Mouse (Mus musculus) layer of hippocampus, adult 8-10 months (tissue): ENCODE data around the gene Ttc24. TPM values are rescaled to one million over a fixed set of nuclear protein-coding genes. Genes with fewer than 3 reads are reported as not detected.

Experiments used
- DNase-seq, 2 experiments: peaks; one replicate each; pipeline ENCODE4 v3.0.0; 2022; ENCODE audit warnings: low spot score in 2 of 2
- total RNA-seq, 4 experiments: library from RNA; stranded (reverse); gene quantifications; 2 replicates each; pipeline ENCODE4 v1.2.4; 2022

Ttc24 gene
- not detected for total RNA-seq

DNA sequence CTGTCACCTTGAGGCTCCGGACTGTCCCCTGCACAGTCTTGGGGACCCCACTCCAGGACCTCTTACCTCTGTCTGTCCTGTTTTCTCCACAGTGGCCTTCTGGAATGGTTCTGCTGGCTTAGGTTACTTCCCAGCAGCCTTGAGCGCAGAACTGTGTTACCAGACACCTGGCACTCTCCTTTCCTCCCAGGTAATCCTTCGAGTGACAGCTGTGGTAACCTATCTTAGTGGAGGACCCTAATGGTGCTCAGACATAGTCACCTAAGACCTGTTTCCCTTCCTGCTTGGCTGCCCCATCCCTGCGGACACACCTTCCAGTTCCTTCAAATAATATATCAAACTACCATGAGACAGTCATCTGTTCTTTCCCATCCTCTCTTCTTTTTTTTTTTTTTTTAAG lies at the start of gene Ttc24:
TSS of gene Ttc24 (minus strand) at position 101 of the 400 bp plus-strand sequence.
- DNase-seq, result no peak

GRCm38 (mm10) chr3:88127636-88128035 lies 49.5 kb upstream of the Ttc24 start:
- DNase-seq, result no peak

DNA sequence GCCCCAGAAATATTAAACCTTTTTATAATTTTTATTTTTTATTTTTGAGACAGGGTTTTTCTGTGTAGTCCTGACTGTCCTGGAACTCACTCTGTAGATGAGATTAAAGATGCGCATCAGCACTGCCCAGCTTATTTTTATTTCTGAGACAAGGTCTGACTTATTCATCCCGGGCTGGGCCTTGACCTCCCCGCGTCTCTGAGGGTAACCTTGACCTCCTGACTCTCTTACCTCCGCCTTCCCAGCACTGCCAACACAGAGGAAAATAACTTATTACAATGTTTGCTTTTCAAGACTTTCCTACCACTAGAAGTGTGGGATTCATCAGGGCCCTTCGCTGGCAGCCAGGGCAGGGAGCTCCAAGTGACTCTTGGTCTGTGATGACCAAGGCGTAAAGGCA lies 48.1 kb upstream of the Ttc24 start:
- no peak for DNase-seq

DNA sequence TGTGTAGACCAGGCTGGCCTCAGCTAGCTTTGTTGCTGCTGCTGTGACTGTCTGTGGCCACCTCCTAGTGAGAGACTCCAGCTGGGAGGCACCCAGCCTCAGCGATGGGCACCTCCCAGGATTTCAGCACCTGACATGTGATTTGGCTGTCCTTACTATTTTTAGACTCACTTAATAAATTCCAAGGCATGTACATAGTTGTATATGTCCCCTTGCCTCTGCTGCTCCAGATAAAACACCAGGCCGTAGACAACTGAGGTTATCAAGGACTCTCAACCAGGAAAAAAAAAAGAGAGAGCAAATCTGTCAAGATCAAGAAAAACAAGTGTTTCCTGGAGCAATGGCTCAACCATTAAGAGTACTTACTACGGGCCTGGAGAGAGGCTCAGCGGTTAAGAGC lies 47.1 kb upstream of the Ttc24 start:
- DNase-seq, result no peak

- no peak for DNase-seq
These were observed 43.3 kb upstream of the Ttc24 start for GRCm38 (mm10) chr3:88121164-88122131.

GRCm38 (mm10) chr3:88120117-88120651 lies 42.1 kb upstream of the Ttc24 start:
- no peak for DNase-seq

DNA sequence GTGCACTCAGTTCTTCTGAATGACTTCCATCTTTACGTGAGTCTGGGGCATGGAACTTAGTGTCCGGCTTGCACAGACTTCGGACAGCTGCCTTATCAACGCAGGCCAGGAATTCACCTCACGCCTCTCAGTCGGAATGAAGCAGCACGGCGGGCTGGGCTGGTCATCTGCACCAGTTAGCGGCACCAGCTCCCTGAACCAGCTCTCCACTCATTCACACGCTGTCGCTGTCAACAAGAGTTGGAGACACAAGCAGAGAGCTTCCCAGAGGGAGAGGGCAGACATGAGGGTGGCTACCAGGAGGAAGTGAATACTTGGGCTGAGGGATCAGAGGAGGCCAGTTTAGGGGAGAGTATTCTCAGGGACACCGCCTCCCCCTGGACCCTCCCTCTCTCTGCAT lies 36.3 kb upstream of the Ttc24 start:
- no peak for DNase-seq

DNA sequence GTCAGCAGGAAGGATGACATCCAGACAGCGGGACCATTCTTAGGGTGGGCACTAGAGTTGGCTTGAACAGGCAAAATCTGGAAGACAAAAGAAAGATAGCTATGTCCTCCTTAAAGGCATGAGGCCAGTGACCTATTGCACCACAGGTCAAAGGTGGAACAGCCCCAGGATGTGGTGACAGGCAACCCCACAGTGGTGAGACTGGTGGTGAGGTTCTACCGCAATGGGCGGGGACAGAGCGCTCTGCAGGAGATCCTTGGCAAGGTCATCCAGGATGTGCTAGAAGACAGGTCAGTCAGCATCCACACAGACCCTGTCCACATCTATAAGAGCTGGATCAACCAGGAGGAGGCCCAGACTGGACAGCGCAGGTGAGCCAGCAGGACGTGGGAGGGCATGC lies 31.0 kb upstream of the Ttc24 start:
- DNase-seq, result no peak

- no peak for DNase-seq
These were observed 28.0 kb upstream of the Ttc24 start for GRCm38 (mm10) chr3:88106126-88106525.

DNA sequence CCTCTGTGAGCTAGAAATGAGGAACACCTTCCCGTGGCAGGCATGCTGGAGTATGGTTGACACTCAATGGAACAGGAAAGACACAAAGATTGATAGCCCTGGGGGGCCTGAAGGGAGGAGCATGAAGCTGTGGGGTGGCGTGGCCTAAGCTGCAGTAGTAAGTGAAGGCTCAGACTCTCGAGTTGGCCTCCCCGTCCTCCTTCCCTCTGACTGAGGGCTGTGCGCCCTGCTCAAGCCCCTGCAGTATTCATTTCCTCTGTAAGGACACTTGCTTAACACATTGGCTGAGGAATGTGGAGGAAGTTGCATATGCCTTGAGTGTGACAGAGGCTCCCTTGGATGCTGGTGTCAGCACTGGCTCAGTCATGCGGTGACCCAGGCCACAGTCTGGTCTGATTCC lies 24.5 kb upstream of the Ttc24 start:
- DNase-seq, result no peak

DNA sequence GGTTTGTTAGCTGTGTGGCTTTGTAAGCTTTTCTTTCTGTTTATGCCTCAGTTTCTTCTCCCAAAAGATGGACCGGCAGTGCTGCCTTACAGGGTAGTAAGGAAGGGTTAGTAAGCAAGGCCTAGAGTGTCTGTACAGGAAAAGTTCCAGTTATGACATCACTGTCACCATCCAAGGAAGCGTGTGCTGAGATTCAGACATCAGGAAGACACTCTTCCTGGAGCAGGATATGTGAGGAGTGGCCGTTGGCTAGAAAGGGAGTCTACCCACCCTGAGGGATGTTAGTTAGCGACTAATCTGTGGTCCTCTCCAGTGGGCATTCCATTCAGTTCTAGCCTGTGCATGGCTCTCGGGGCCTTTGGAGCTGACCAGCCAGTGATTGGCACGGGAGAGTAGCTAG lies 24.1 kb upstream of the Ttc24 start:
- no peak for DNase-seq

DNA sequence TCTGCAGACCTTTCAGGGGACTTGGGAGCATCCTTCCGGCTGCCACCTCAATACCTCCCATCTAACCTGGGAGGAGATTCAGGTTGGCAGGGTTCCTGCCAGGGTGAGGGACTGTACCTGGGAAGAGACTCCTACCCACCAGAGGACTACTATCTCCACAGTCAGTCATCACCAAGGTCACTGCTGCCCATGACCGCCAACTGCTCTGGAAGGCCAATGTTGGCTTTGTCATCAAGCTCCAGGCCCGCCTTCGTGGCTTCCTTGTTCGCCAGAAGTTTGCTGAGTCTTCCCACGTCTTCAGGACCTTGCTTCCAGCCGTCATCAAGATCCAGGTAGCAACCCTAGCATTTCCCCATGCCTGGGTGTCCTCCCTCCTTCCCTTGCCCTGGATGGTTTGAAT lies 23.6 kb upstream of the Ttc24 start:
- no peak for DNase-seq

DNA sequence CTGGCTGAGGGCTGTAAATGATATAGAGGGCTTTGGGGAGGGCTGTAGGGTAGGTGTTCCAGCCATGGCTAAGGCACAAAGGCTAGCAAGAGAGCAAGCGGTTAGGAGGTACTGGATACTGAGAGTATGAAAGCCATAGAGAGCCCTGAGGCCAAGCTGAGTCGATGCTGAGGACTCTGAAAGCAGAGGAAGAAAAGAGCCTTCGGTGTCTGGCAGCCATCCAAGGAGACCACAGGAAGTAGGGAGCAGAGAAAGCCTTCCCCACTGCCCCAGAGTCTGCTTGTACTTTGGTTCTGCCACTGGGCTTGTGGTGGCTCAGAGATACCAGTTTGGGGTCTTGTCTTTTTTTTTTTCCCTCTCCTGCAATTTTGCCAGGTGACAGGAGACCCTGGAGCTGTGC lies 22.1 kb upstream of the Ttc24 start:
- no peak for DNase-seq

- DNase-seq, result no peak
These were observed 19.6 kb upstream of the Ttc24 start for GRCm38 (mm10) chr3:88097666-88098065.

DNA sequence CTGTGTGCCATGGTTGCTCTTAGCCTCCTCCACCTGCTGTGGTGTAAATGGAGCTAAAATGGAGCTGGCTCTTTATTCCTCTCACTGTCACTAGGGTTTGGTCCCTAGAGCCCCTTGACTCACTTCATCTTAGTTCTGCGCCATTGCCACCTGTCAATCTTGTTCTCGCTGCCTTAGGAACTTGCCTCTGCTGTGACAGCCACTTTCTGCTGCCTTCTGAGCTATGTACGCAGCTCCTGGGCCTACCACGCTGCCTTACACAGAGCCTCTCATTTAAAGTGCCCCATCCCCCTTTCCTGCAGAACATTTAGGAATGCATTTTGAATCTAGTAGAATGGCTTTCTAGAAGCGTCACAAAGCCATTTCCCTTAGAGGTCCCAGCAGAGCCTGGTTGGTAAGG lies 16.0 kb upstream of the Ttc24 start:
- no peak for DNase-seq

DNA sequence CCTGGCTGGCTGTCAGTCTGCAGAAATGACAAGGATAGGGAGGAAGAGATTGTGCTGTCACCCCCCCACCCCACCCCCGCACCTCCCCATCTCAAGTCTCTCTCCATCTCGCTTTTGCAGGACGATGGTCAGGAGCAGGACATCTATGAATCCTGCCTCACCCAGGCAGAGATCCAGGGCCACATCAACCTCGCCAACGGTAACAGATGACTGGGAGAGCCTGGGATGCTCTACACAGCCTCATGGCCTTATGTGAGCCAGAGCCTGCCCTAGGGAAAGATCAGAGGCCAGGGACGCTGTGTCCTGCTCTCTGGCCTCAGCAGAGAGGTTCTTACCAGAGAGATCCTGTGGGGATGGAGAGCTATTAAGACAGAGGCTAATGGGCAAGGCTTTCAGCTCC lies 12.5 kb upstream of the Ttc24 start:
- no peak for DNase-seq

DNA sequence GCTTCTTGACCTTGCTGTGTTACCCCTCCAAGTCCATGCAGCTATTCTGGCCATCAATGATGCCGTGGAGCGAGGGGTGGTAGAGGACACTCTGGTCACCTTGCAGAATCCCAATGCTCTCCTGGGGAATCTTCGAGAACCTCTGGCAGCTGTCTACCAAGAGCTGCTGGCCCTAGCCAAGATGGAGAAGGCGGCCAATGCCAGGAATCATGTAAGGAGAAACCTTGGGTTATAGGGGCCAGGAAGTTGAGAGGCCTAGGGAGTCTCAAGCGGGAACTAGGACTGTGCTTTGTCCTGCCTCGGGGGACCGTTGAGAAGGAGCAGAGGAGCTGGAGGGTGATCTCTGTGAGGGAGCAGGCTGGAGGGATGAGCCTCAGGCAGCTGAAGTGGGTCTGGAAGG lies 12.0 kb upstream of the Ttc24 start:
- no peak for DNase-seq

- DNase-seq, result no peak
These were observed 9.6 kb upstream of the Ttc24 start for GRCm38 (mm10) chr3:88087688-88088087.

GRCm38 (mm10) chr3:88085459-88085858 lies 7.4 kb upstream of the Ttc24 start:
- no peak for DNase-seq

DNA sequence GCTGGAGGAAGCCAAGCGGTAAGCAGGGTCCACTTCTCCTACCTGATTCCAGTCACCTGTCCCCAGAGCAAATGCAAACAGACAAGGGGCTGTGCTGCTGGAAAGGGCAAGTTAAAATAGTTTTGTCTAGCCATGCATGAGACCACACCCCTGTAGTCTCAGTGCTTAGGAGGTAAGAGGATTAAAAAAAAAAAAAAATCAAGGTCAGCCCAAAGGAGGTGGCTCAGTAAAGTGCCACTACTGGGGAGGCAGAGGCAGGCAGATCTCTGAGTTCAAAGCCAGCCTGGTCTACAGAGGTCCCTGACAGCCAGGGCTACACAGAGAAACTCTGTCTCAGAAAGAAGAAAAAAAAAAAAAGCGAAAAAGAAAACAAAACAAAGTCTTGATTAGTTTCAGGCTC lies 5.9 kb upstream of the Ttc24 start:
- no peak for DNase-seq

DNA sequence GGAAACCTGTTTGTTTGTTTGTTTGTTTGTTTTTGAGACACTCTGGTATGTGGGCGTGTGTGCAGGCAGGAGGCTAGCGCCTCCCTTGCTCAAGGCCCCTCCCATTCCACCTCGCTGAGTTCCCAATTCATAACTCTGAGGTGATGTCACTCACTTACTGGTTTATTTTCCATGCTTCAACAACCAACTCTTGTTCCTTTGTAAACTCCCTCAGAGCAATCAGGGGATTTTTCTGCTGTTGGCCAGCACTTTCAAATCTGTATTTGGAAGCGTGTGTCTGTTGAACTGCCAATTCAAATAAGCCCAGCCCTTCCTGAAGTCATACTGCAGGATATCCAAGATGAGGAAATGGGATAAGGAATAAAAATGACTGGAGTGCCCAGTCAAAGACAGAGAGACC lies 4.6 kb upstream of the Ttc24 start:
- DNase-seq, result no peak

DNA sequence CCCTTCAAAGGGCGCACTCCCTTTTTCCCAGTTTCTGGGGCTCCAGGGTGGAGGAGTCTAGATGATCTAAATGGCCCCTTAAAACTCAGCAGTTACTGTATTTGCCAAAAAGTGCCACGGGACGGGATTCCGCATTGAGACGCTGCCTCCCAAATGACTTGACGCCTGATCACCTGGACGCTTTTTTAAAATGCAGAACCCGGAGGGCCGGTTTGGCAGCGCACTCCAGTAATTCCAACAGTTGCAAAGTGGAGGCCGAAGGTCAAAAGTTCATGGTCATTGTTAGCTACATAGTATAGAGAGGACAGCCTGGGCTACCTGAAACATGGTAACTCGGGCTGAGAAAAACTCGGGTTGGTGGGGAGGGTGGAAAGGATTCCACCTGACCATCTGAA lies 4.1 kb upstream of the Ttc24 start:
- DNase-seq, result no peak
